Mouse (Mus musculus) 3134 (cell line): ENCODE results near the gene Stard5.

Source experiments
- DNase-seq: peaks from one replicate; pipeline ENCODE4 v3.0.0-alpha.2; 2011; ENCODE audit warnings: low spot score; ENCODE audit not compliant: insufficient read length; ENCODE audit errors: extremely low read depth

Gene Stard5

GRCm38 (mm10) chr7:83631073-83631827, 509 bp upstream of the Stard5 start:
- no peak for DNase-seq

- no peak for DNase-seq
These were observed 942 bp downstream of the Stard5 start for GRCm38 (mm10) chr7:83632682-83633120.

DNA sequence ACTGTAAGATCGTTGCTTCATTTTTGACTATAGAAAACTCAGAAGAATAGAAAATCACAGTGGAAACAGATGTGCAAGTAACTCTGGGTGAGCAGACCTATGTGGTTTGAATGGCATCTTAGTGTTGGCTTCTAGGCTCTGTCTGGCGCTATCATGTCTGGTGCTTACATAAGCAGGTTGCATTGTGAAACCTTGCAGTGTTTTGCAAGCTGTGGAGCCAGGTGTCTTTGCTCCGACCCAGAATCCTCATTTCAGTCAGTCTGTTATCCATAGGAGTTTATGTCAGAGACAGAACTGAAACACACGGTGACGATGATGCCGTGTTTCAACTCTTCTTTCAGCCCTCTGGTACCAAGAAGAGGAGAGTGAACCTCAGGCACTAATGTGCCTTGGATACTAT, 2.1 kb downstream of the Stard5 start:
- no peak for DNase-seq

- no peak for DNase-seq
These were observed 4.0 kb downstream of the Stard5 start for GRCm38 (mm10) chr7:83635726-83636125.

DNA sequence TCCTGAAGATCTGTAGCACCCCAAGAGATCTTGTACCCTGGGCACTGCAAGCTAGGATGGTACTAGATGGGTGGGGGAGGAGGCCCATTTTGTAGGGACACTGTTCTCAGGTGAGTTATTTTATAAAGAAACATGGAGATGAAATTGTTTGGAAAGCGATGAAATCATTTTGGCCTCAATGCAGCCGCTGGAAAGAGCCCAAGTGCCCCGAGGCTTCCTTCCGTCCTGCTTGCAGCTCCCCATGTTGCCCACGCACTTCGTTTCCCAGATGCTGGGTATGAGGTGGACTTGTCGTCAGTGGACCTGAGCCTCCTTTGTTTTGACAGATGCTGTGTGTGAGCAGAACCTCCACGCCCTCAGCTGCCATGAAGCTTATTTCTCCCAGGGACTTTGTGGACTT, 4.7 kb downstream of the Stard5 start:
- no peak for DNase-seq

GRCm38 (mm10) chr7:83637781-83638583, 6.2 kb downstream of the Stard5 start:
- DNase-seq, result no peak

DNA sequence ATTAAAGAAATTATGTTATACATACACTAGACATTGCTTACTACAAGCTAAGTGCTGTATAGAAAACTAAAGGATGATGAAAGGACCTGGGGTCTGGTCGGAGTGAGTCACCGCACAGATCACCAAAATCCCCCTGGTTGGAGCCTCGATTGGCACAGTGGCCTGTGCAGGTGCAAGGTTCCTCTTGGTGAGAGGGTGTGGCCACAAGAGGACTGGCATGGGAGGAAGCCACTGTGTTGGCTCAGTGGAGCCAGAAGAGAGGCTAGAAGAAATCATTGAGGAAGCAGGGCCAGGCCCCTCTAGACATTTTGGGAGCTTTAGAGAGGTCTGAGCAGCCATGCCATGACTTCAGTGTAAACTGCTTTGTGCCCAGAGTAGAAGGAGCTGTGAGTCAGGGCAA, 7.3 kb downstream of the Stard5 start:
- DNase-seq, result no peak

- DNase-seq, result no peak
These were observed 8.8 kb downstream of the Stard5 start for GRCm38 (mm10) chr7:83640581-83640980.

DNA sequence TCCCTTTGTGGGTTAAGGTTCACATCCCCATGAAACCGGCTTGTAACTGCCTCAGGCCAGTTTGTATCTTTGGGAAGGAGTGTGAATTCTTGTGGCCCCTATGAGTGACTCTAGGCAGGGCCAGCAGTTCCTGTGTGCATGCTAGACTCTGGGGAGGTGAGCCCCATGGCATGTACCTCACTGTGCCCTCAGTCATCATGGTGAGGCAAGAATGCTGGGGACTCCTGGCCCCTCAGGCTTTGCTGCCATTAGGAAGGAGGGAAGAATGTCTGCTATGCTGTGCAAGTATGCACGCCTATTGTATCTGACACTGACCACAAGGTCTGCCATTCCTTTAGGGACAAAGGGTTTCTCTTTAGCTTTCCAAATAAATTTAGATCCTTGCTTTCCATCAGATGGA, 9.4 kb downstream of the Stard5 start:
- no peak for DNase-seq

DNA sequence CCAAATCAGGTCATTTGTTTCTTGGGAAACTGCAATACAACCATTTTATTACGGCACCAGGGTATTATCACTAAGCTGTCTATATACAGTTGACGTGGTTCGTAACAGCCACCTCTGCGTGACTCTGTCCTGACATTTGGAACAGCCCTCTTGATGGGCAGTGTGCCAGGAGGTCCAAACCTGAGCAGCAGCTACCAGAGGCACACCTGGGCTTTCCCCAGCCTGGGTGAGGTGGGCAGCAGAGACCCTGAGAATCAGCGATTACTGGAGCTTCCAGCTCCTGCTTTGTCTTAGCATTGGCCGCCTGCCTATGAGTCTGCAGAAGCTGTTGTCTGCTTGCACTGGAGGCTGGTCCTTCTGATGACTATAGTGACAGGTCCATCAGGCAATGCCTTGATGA, 11.8 kb downstream of the Stard5 start:
- no peak for DNase-seq

- DNase-seq, result no peak
These were observed 13.0 kb downstream of the Stard5 start for GRCm38 (mm10) chr7:83644761-83645160.

- no peak for DNase-seq
These were observed 13.7 kb downstream of the Stard5 start for GRCm38 (mm10) chr7:83645476-83645875.

GRCm38 (mm10) chr7:83648807-83649206, 17.0 kb downstream of the Stard5 start:
- no peak for DNase-seq

DNA sequence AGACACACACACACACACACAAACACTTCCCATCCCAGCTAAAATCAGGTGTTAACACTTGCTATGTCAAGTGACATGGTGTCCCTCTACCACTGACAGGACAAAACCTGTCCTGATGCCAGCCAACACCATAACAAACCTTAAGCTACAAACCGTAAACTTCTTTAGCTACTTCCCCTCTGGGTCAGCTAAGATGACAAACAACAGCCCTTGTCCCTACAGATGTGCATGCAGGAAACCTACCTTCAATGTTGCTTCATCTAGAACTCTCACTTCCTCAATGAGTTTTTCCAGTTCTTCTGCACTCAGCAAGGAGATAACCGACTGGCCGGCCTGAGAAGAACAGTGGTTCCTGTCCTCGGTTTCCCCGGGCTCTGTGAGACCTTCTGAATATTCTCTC, 18.9 kb downstream of the Stard5 start:
- DNase-seq, result no peak

- DNase-seq, result no peak
These were observed 20.7 kb downstream of the Stard5 start for GRCm38 (mm10) chr7:83652498-83652897.

- DNase-seq, result no peak
These were observed 21.9 kb downstream of the Stard5 start for GRCm38 (mm10) chr7:83653605-83654051.

- no peak for DNase-seq
These were observed 22.4 kb downstream of the Stard5 start for GRCm38 (mm10) chr7:83654196-83654595.

DNA sequence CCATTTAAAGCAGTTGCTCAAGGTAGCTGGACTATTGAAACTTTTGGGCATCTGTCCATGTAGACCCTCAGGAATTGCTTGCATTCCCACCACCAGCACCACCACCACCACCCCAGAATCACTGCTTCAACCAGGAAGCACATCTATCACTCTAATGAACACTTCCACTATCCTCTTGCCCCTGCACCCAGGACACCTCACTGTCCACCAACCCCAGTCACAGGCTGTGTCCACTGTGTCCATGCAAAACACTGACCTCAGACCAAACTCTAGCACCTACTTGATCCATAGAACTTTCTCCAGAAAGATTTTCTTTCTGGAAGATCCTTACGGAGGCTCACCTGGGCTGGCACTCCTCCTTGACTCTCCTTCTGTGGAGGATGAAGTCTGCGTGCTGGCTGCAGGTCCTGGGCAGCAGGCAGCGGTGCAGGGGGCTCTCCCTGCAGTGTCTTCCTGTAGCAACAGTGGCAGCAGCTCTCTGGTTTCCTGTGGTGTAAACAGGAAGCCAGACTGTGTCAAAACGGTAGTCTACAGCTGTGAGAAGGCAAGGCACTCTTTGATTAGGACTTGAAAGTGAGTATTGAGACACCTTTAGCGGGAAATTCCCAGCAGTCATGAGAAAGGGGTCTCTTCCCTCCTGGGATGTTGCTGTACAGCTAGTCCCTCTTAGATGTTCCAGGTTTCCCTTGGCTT, 23.3 kb downstream of the Stard5 start:
- no peak for DNase-seq

GRCm38 (mm10) chr7:83658716-83659115, 27.0 kb downstream of the Stard5 start:
- DNase-seq, result no peak

GRCm38 (mm10) chr7:83659159-83660065, 27.7 kb downstream of the Stard5 start:
- no peak for DNase-seq
